In genomic region chr1:92015938-92016672, GRCm38 (mm10) we compare ENCODE assay signal across 14 mouse cellular contexts.
DNase-seq lines count a peak whose midpoint lies in the region; ATAC-seq lines count a peak whose summit lies in the region.
"Had no signal": no experiment of that assay in that cellular context is flagged by ENCODE, and none has a peak within 500 bp of the region (broad histone marks: within the 10 kb centered on the region; RNA-seq: fewer than 3 reads in every experiment).

No protein-coding gene starts in this region.

- no peaks in the 10 kb centered on the region for H3K9me3 ChIP-seq in kidney, embryonic 14.5 days (ENCODE audit: control insufficient read depth, low read length)
- H3K9me3 ChIP-seq: heart, embryonic 15.5 days; liver, embryonic 13.5 days had no signal

- H3K36me3 ChIP-seq in kidney, embryonic 14.5 days (ENCODE audit: control insufficient read depth, insufficient read depth, low read length) = peaks cover 8% of the 10 kb centered on the region; the same call in 1 of the 2 replicates

- H3K4me1 ChIP-seq in kidney, embryonic 14.5 days (ENCODE audit: control insufficient read depth, insufficient read depth, low read length) = peaks cover 8% of the 10 kb centered on the region; the same call in 1 of the 2 replicates
- H3K4me1 ChIP-seq: heart, embryonic 15.5 days had no signal

- no peak overlapping the region for H3K9ac ChIP-seq in kidney, embryonic 14.5 days (ENCODE audit: low read depth, low read length)
- H3K9ac ChIP-seq: heart, embryonic 15.5 days; liver, embryonic 13.5 days had no signal

- no peak overlapping the region for H3K27ac ChIP-seq in kidney, embryonic 14.5 days (ENCODE audit: low read depth, low read length)
- H3K27ac ChIP-seq: heart, embryonic 15.5 days; left cerebral cortex, adult 2 months; liver, embryonic 13.5 days had no signal

- H3K4me2 ChIP-seq in kidney, embryonic 14.5 days (replicated peaks; ENCODE audit: low read depth, low read length) = no peak overlapping the region
- H3K4me2 ChIP-seq: heart, embryonic 15.5 days; liver, embryonic 13.5 days had no signal

- H3K27me3 ChIP-seq in kidney, embryonic 14.5 days (ENCODE audit: control insufficient read depth, insufficient read depth, low read length) = no peaks in the 10 kb centered on the region
- H3K27me3 ChIP-seq: heart, embryonic 15.5 days; liver, embryonic 13.5 days; Patski had no signal

- H3K4me3 ChIP-seq in kidney, embryonic 14.5 days (ENCODE audit: low read length) = no peak overlapping the region
- H3K4me3 ChIP-seq: erythroblast, embryonic 14.5 days; heart, embryonic 15.5 days; left cerebral cortex, adult 2 months; liver, embryonic 13.5 days had no signal

- intact Hi-C loops in gastrocnemius, postnatal 36 days (cut with DNase I) = loop anchor here (5.0 kb wide), 2 partner anchors 86 to 341 kb away; no protein-coding TSS in a partner anchor

- peak; percentile 38 for DNase-seq in kidney, adult 18-20 months
- peak; percentile 68 for DNase-seq in gastrocnemius, adult 18-20 months (ENCODE audit: low spot score)
- DNase-seq in gastrocnemius, postnatal 36 days = peak; percentile 35 to 38
- peak; percentile 40 to 59 for DNase-seq in kidney, postnatal 36 days
- no peak for DNase-seq in thymus, postnatal 0 days (ENCODE audit: low spot score)
- no peak for DNase-seq in right cerebral cortex, postnatal 36 days (ENCODE audit: low spot score in 2 of 2)
- DNase-seq: adrenal gland, postnatal 14 days; embryo, embryonic 11 days; liver, embryonic 13.5 days had no signal

- WGBS in kidney, embryonic 14.5 days = 61% methylated on average over 4 of the region's 4 CpGs

- ATAC-seq in kidney, embryonic 14.5 days (ENCODE audit: low FRiP score, low TSS enrichment) = no peak
- ATAC-seq: Patski had no signal

Comparison
In these comparisons a context has a peak if more than half of its experiments do, and no peak if none do; other contexts are left out.
1. DNase-seq: peak in kidney, adult 18-20 months (single experiment), gastrocnemius, adult 18-20 months (single experiment), gastrocnemius, postnatal 36 days (2 of 2) and kidney, postnatal 36 days (2 of 2); none in thymus, postnatal 0 days (single experiment) and right cerebral cortex, postnatal 36 days (0 of 2).